Mouse (Mus musculus): Measurements from ENCODE around the gene Gm20518. TPM values are rescaled to one million over a fixed set of nuclear protein-coding genes. Genes with fewer than 3 reads are reported as not detected.

The Gm20518 gene
- polyA plus RNA-seq, 1 experiment: 0.48 TPM

- 4% methylated on average over 63 of the region's 63 CpGs for WGBS
- DNase-seq (ENCODE audit: low read depth, low spot score): peak; percentile 43
These were observed 75.8 kb downstream of the Gm20518 start for GRCm38 (mm10) chr16:17815411-17816402.

DNA sequence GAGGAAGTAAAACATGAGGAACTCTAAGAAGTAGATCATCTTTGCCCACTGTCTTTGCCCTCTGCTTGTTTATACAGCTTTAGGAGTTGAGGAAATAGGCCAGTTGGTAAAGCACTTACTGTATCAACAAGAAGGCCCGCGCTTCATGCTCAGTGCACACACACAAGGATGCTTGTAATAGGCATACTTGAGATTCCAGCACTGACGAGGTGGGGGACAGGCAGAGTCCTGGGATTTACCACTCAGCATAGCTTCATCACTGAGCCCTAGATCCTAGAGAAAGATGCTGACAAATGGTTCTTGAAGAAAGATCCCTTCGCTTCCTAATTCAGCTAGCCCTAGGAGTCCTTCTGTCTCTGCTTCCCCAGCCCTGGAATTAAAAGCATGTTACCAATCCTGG, 78.3 kb downstream of the Gm20518 start:
- 52% methylated on average over 4 of the region's 4 CpGs for WGBS
- DNase-seq (ENCODE audit: low read depth, low spot score): no peak

DNA sequence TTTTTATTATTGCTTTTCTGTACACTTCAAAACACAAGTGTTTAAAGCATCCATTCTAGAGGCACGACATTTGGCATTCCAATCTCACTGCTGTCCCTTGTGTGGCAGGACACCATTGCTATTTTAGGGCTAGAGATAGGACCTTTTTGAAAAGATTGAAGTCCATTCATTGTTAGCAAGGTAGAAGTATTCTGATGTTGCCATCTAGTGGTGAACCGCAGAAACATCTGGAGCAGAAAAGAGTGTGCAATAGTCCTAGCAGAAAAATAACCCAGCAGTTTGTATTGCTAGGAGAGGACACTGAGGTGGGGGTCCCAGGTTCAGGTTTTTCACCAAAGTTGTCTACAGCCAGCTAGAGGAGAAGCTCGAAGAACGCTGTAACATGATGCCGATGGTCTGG, 79.4 kb downstream of the Gm20518 start:
- WGBS: 4% methylated on average over 5 of the region's 5 CpGs
- DNase-seq (ENCODE audit: low read depth, low spot score): peak; percentile 42

- DNase-seq (ENCODE audit: low read depth, low spot score): no peak
- WGBS: 41% methylated on average over 7 of the region's 7 CpGs
These were observed 81.8 kb downstream of the Gm20518 start for GRCm38 (mm10) chr16:17809711-17810110.

GRCm38 (mm10) chr16:17809125-17809524, 82.3 kb downstream of the Gm20518 start:
- WGBS: 89% methylated on average over 4 of the region's 4 CpGs
- DNase-seq (ENCODE audit: low read depth, low spot score): no peak

- DNase-seq (ENCODE audit: low read depth, low spot score): peak; percentile 53
- 14% methylated on average over 73 of the region's 73 CpGs for WGBS
These were observed 84.1 kb downstream of the Gm20518 start for GRCm38 (mm10) chr16:17807192-17808009.

DNA sequence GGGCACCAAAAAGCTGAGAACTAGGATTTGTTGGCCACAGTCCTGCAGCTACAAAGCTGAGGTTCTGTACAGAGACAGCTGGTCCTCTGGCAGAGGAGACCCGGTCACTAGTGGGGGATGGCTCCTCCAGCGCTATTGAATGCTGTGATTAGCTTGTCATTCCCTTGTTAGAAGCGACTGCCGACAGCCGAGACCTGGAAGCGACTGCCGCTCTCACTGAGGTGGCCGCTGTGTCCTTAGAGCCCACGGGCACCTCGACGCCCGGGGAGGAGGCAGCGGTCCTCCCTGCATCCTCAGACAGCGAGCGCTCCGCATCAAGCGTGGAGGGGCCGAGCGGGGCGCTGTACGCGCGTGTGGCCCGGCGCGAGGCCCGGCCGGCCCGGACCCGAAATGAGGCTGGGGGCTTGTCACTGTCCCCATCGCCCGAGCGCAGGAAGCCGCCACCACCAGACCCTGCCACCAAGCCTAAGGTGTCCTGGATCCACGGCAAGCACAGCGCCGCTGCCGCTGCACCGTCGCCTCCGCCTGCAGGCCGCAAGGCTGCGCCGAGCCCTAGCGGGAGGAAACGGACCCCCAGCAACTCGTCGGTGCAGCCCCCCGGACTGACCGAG, 84.8 kb downstream of the Gm20518 start:
- no peak for DNase-seq (ENCODE audit: low read depth, low spot score)
- WGBS: 24% methylated on average over 50 of the region's 50 CpGs

DNA sequence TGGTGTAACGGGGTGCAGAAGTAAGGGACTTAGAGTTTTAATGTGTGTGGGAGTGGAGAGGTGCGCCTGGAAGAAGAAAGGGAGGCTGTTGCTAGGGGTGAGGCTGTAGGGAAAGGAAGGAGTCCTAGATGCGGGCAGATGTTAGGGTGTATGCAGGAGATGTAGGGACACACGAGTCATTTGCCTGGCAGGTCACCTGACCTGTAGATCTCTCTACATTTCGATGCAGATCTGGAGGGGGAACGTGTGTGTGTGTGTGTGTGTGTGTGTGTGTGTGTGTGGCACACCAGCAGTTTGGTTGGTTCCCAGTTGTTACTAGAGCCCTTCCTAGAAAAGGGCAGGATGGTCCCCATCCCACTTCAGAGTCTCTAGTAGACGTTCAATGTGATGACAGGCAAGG, 86.5 kb downstream of the Gm20518 start:
- DNase-seq (ENCODE audit: low read depth, low spot score): no peak
- 29% methylated on average over 7 of the region's 7 CpGs for WGBS

DNA sequence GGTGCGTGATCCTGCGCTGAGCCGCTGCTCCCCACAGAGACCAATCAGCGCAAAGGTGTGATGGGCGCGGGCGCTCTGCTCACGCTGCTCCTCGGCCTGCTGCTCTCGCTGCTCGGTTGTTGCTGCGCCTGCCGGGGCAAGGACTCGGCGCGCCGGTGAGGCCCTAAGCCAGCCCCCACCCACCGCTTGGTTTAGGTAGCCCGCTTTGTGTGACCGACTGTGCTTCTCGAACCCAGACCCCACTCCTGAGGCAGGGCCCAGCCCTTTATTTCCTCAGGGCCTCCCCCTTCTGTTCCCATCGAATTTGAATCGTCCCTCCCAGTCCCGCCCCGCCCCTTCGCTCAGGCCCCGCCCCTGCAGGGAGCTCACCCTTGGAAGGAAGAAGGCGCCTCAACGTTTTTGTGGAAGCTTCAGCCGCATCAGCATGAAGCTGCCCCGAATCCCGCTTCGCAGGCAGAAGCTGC, 87.0 kb downstream of the Gm20518 start:
- no peak for DNase-seq (ENCODE audit: low read depth, low spot score)
- WGBS: 18% methylated on average over 33 of the region's 33 CpGs

GRCm38 (mm10) chr16:17803675-17804448, 87.6 kb downstream of the Gm20518 start:
- DNase-seq (ENCODE audit: low read depth, low spot score): no peak
- WGBS: 40% methylated on average over 33 of the region's 33 CpGs

DNA sequence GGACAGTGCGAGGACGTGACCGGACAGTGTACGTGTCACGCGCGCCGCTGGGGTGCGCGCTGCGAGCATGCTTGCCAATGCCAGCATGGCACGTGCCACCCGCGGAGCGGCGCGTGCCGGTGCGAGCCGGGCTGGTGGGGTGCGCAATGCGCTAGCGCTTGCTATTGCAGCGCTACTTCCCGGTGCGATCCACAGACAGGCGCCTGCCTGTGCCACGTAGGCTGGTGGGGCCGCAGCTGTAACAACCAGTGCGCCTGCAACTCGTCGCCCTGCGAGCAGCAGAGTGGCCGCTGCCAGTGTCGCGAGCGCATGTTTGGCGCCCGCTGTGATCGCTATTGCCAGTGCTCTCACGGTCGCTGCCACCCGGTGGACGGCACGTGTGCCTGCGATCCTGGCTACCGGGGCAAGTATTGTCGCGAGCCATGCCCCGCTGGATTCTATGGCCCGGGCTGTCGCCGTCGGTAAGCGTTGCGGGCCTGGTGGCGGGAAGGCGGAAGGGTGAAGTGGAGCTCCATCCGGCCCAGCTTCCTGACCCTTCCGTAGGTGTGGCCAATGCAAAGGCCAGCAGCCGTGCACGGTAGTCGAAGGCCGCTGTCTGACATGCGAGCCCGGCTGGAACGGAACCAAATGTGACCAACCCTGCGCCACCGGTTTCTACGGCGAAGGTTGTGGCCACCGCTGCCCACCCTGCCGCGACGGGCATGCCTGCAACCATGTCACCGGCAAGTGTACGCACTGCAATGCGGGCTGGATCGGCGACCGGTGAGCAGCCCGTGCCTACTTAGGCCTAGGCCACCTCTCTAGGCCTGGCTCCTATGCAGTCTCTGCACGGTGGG, 88.4 kb downstream of the Gm20518 start:
- WGBS: 22% methylated on average over 83 of the region's 83 CpGs
- no peak for DNase-seq (ENCODE audit: low read depth, low spot score)

DNA sequence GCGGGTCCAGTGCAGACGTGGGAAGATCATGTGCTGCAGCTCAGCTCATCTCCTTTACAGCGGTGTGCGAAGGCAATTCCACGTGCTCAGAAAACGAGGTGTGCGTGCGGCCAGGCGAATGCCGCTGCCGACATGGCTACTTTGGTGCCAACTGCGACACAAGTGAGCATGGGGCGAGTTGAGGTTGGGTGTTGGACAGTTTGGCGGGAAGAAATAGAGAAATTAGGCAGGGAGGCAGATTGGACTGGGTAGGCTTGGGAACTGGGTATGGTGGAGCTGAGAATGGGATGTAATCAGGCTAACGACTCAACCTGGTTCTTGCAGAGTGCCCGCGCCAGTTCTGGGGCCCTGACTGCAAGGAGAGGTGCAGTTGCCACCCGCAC, 89.0 kb downstream of the Gm20518 start:
- DNase-seq (ENCODE audit: low read depth, low spot score): no peak
- WGBS: 25% methylated on average over 18 of the region's 18 CpGs

GRCm38 (mm10) chr16:17801777-17802455, 89.6 kb downstream of the Gm20518 start:
- no peak for DNase-seq (ENCODE audit: low read depth, low spot score)
- 25% methylated on average over 7 of the region's 7 CpGs for WGBS

- DNase-seq (ENCODE audit: low read depth, low spot score): no peak
These were observed 91.9 kb downstream of the Gm20518 start for GRCm38 (mm10) chr16:17799584-17799983.

DNA sequence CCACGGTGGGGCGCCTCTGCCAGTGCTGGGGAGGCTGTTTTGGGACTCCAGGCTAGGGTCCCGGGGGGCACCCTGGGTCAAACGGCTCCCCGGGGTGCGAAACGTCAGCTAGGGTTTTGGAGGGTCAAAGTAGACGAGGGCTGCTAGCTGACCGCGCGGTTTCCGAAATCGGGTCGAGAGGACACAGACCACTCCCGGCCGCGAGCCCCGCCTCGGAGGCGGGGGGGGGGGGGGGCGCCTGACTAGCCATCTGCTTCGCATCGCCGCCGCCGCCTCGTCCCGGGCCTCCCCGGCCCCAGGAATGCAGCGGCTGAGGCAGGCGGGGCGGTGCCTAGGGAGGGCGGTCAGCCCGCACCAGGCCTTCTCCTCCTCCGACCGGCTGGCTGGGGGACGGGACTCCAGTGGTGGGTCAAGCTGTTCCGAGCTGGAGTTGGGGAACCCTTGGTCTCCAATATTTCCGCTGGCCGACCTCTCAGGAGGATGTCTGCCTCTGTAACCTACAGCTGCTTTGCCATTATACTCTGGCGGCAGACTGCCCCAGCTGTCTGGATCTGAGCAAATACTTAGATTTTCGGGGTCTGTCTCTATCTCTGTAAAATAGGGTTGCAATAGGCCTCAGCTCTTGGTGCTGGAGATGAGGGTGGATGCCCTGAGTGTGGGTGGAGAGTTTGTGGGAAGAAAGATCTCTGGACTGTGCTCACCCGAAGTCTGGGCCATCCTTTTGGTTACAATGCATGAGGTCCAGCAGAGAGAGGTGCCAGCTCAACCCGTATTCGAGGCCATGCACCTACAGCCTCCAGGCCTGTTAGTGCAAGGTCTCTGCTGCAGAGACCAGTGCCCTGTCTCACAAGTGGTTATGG, 92.9 kb downstream of the Gm20518 start:
- no peak for DNase-seq (ENCODE audit: low read depth, low spot score)
- WGBS: 7% methylated on average over 38 of the region's 45 CpGs

DNA sequence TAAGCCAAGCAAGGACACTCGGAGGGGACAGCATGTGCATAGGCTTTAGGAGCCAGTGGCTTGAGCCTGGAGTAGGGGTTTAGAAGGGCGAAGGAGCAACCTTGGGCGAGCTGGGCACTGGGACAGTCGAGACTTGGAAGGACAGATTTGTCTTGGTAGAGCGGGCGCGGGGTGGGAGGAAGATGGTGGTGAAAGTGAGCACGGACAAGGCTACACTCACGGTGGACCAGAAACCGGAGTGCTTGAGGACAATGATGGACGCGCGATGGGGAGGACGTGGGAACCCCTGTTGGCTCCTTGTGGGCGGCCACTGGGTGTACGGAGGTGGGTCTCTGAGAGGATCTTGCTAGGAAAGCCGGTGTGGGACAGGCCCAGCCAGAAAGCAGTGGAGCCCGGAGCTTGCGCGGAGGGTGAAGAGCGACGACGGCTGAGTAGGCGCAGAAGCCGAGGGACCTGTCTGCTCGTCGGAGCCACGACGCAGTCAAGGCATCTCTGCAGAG, 93.6 kb downstream of the Gm20518 start:
- 7% methylated on average over 29 of the region's 29 CpGs for WGBS
- DNase-seq (ENCODE audit: low read depth, low spot score): no peak
